Mouse (Mus musculus) forebrain, postnatal 0 days (tissue): ENCODE data around the gene Rbm44. TPM values are rescaled to one million over a fixed set of nuclear protein-coding genes. Genes with fewer than 3 reads are reported as not detected.

Experiments used
- ATAC-seq: fragments of 200-750 bp; cut with Nextera tagmentation; 2 replicates; pipeline ENCODE4 v1.8.0; 2017; ENCODE audit warnings: mild to moderate bottlenecking, moderate library complexity
- DNase-seq: peaks from one replicate; pipeline ENCODE4 v3.0.0-alpha.2; 2015
- H3K27ac ChIP-seq: fragments of 300-500 bp; sonication (generic); 2 replicates; pipeline ENCODE4 v1.5.1; 2014; ENCODE audit warnings: low read depth, mild to moderate bottlenecking, antibody characterized with exemption, low read length, moderate library complexity, mixed read lengths
- H3K27me3 ChIP-seq: fragments of 300-500 bp; sonication (generic); 2 replicates; pipeline ENCODE4 v1.6.1; 2014; ENCODE audit warnings: mild to moderate bottlenecking, low read length, mixed read lengths; ENCODE audit not compliant: insufficient read depth
- H3K36me3 ChIP-seq: fragments of 300-500 bp; sonication (generic); 2 replicates; pipeline ENCODE4 v1.6.1; 2014; ENCODE audit warnings: mild to moderate bottlenecking, moderate library complexity; ENCODE audit not compliant: insufficient read depth
- H3K4me1 ChIP-seq: fragments of 300-500 bp; sonication (generic); 2 replicates; pipeline ENCODE4 v1.6.1; 2014; ENCODE audit warnings: antibody characterized with exemption; ENCODE audit not compliant: insufficient read depth
- H3K4me2 ChIP-seq: fragments of 300-500 bp; sonication (generic); 2 replicates; pipeline ENCODE4 v1.6.1; 2014; ENCODE audit warnings: low read depth, mild to moderate bottlenecking, moderate library complexity
- H3K4me3 ChIP-seq: fragments of 300-500 bp; sonication (generic); 2 replicates; pipeline ENCODE4 v1.5.1; 2014; ENCODE audit warnings: low read depth, low read length, mixed read lengths
- H3K9ac ChIP-seq: fragments of 300-500 bp; sonication (generic); 2 replicates; pipeline ENCODE4 v1.6.1; 2014; ENCODE audit warnings: mild to moderate bottlenecking
- H3K9me3 ChIP-seq: fragments of 300-500 bp; sonication (generic); 2 replicates; pipeline ENCODE4 v1.6.1; 2016; ENCODE audit warnings: low read length
- CTCF ChIP-seq: sonication (generic); IDR thresholded peaks from 2 replicates; pipeline ENCODE4 v1.5.1; 2016; ENCODE audit warnings: antibody characterized with exemption, control low read depth, low read depth
- WGBS: fragments of 180-500 bp; shearing (Covaris S2); extraction: QIAGEN DNeasy Blood & Tissue Kit; methylation state at CpG from one replicate; pipeline ENCODE4 v1.1.7; 2014; 5-methylcytosine and 5-hydroxymethylcytosine counted together
- polyA plus RNA-seq: library from polyadenylated mRNA; unstranded; fragments of >200 nt; fragmentation: Nextera tagmentation; extraction: Ambion mirVana; gene quantifications from 2 replicates; pipeline ENCODE4 v1.2.1, GENCODE M21; 2015
- total RNA-seq: library from RNA; depleted of rRNA; stranded (reverse); fragments of >200 nt; gene quantifications from 2 replicates; pipeline ENCODE4 v1.2.3, GENCODE M21; 2014

The Rbm44 gene
- total and polyA plus RNA-seq, 2 experiments from 2014 or later, result 0.11 to 0.29 TPM

GRCm38 (mm10) chr1:91123466-91123865 is 21.4 kb upstream of the Rbm44 start:
- peaks cover 58% of the 10 kb centered on the region for H3K36me3 ChIP-seq
- ATAC-seq, result no peak
- no peaks in the 10 kb centered on the region for H3K9me3 ChIP-seq
- no peak overlapping the region for H3K4me3 ChIP-seq
- H3K27ac ChIP-seq, result no peak overlapping the region
- no peak for DNase-seq
- H3K9ac ChIP-seq, result no peak overlapping the region
- H3K4me1 ChIP-seq, result no peaks in the 10 kb centered on the region
- TF ChIP-seq CTCF, result no peak
- H3K27me3 ChIP-seq, result no peaks in the 10 kb centered on the region
- 92% methylated on average over 3 of the region's 3 CpGs for WGBS
- H3K4me2 ChIP-seq, result no peak overlapping the region

GRCm38 (mm10) chr1:91128849-91129248 is 16.0 kb upstream of the Rbm44 start:
- H3K9ac ChIP-seq, result no peak overlapping the region
- DNase-seq (no peak), ATAC-seq (no peak)
- H3K4me1 ChIP-seq, result no peaks in the 10 kb centered on the region
- peaks cover 36% of the 10 kb centered on the region for H3K36me3 ChIP-seq
- no peak overlapping the region for H3K4me2 ChIP-seq
- no peak overlapping the region for H3K4me3 ChIP-seq
- H3K9me3 ChIP-seq, result no peaks in the 10 kb centered on the region
- 89% methylated on average over 4 of the region's 4 CpGs for WGBS
- no peak for TF ChIP-seq CTCF
- H3K27me3 ChIP-seq, result no peaks in the 10 kb centered on the region
- H3K27ac ChIP-seq, result no peak overlapping the region

GRCm38 (mm10) chr1:91137036-91137435 is 7.9 kb upstream of the Rbm44 start:
- no peaks in the 10 kb centered on the region for H3K36me3 ChIP-seq
- DNase-seq (no peak), ATAC-seq (no peak)
- no peak for TF ChIP-seq CTCF
- no peaks in the 10 kb centered on the region for H3K4me1 ChIP-seq
- H3K9me3 ChIP-seq, result no peaks in the 10 kb centered on the region
- 93% methylated on average over 2 of the region's 2 CpGs for WGBS
- no peak overlapping the region for H3K27ac ChIP-seq
- H3K27me3 ChIP-seq, result no peaks in the 10 kb centered on the region
- H3K4me3 ChIP-seq, result no peak overlapping the region
- no peak overlapping the region for H3K9ac ChIP-seq
- H3K4me2 ChIP-seq, result no peak overlapping the region

GRCm38 (mm10) chr1:91151509-91151908 is 6.6 kb downstream of the Rbm44 start:
- Histone ChIP-seq H3K4me1 (no peaks in the 10 kb centered on the region), H3K27me3 (no peaks in the 10 kb centered on the region), H3K9ac (no peak overlapping the region), H3K36me3 (no peaks in the 10 kb centered on the region), H3K4me3 (no peak overlapping the region), H3K9me3 (no peaks in the 10 kb centered on the region), H3K27ac (no peak overlapping the region), H3K4me2 (no peak overlapping the region)
- ATAC-seq (no peak), DNase-seq (no peak)
- WGBS, result 55% methylated on average over 2 of the region's 2 CpGs
- TF ChIP-seq CTCF, result no peak

- H3K4me3 ChIP-seq, result no peak overlapping the region
- H3K9me3 ChIP-seq, result no peaks in the 10 kb centered on the region
- DNase-seq (no peak), ATAC-seq (no peak)
- no peaks in the 10 kb centered on the region for H3K27me3 ChIP-seq
- no peaks in the 10 kb centered on the region for H3K36me3 ChIP-seq
- H3K4me1 ChIP-seq, result no peaks in the 10 kb centered on the region
- 74% methylated on average over 6 of the region's 6 CpGs for WGBS
- H3K27ac ChIP-seq, result no peak overlapping the region
- no peak overlapping the region for H3K9ac ChIP-seq
- TF ChIP-seq CTCF, result no peak
- H3K4me2 ChIP-seq, result no peak overlapping the region
These were observed 21.9 kb downstream of the Rbm44 start for GRCm38 (mm10) chr1:91166798-91167197.

GRCm38 (mm10) chr1:91169157-91169556 is 24.3 kb downstream of the Rbm44 start:
- WGBS, result 83% methylated on average over 4 of the region's 4 CpGs
- TF ChIP-seq CTCF, result no peak
- ATAC-seq (no peak), DNase-seq (no peak)
- Histone ChIP-seq H3K27ac (no peak overlapping the region), H3K4me2 (no peak overlapping the region), H3K9me3 (no peaks in the 10 kb centered on the region), H3K36me3 (no peaks in the 10 kb centered on the region), H3K4me3 (no peak overlapping the region), H3K4me1 (no peaks in the 10 kb centered on the region), H3K27me3 (no peaks in the 10 kb centered on the region), H3K9ac (no peak overlapping the region)

GRCm38 (mm10) chr1:91174796-91175195 is 29.9 kb downstream of the Rbm44 start:
- Histone ChIP-seq H3K9me3 (no peaks in the 10 kb centered on the region), H3K36me3 (no peaks in the 10 kb centered on the region), H3K27ac (no peak overlapping the region), H3K4me2 (no peak overlapping the region), H3K4me1 (0 out of 2 replicates have a peak, but pooled peaks cover under 1% of the 10 kb centered on the region), H3K9ac (no peak overlapping the region), H3K4me3 (no peak overlapping the region), H3K27me3 (no peaks in the 10 kb centered on the region)
- DNase-seq (no peak), ATAC-seq (no peak)
- TF ChIP-seq CTCF, result no peak
- 97% methylated on average over 5 of the region's 5 CpGs for WGBS

GRCm38 (mm10) chr1:91176026-91176425 is 31.1 kb downstream of the Rbm44 start:
- Histone ChIP-seq H3K36me3 (no peaks in the 10 kb centered on the region), H3K4me1 (0 out of 2 replicates have a peak, but pooled peaks cover 6% of the 10 kb centered on the region), H3K9ac (no peak overlapping the region), H3K4me3 (no peak overlapping the region), H3K9me3 (no peaks in the 10 kb centered on the region), H3K4me2 (no peak overlapping the region), H3K27me3 (0 out of 2 replicates have a peak, but pooled peaks cover 5% of the 10 kb centered on the region), H3K27ac (no peak overlapping the region)
- no peak for TF ChIP-seq CTCF
- DNase-seq, result no peak
- WGBS, result 69% methylated on average over 3 of the region's 3 CpGs
- no peak for ATAC-seq
